Mouse (Mus musculus) embryonic facial prominence, embryonic 13.5 days (tissue): Measurements from ENCODE around the gene Sf3b1. TPM values are rescaled to one million over a fixed set of nuclear protein-coding genes. Genes with fewer than 3 reads are reported as not detected.

ENCODE experiments used
- ATAC-seq: fragments of 200-750 bp; cut with Nextera tagmentation; 2 replicates; pipeline ENCODE4 v1.8.0; 2017; ENCODE audit warnings: low read depth; ENCODE audit not compliant: insufficient number of reproducible peaks, insufficient read depth, low FRiP score, low TSS enrichment
- H3K27ac ChIP-seq: fragments of 300-500 bp; sonication (generic); 2 replicates; pipeline ENCODE4 v1.5.1; 2015; ENCODE audit warnings: moderate library complexity, mild to moderate bottlenecking, inconsistent platforms
- H3K27me3 ChIP-seq: fragments of 300-500 bp; sonication (generic); 2 replicates; pipeline ENCODE4 v1.6.1; 2015; ENCODE audit warnings: mild to moderate bottlenecking, inconsistent platforms
- H3K36me3 ChIP-seq: fragments of 300-500 bp; sonication (generic); 2 replicates; pipeline ENCODE4 v1.6.1; 2015; ENCODE audit warnings: mild to moderate bottlenecking, inconsistent platforms
- H3K4me1 ChIP-seq: fragments of 300-500 bp; sonication (generic); 2 replicates; pipeline ENCODE4 v1.6.1; 2015; ENCODE audit warnings: inconsistent platforms
- H3K4me2 ChIP-seq: fragments of 300-500 bp; sonication (generic); 2 replicates; pipeline ENCODE4 v1.6.1; 2015; ENCODE audit warnings: moderate library complexity, mild to moderate bottlenecking, inconsistent platforms
- H3K4me3 ChIP-seq: fragments of 300-500 bp; sonication (generic); 2 replicates; pipeline ENCODE4 v1.5.1; 2015; ENCODE audit warnings: mild to moderate bottlenecking, inconsistent platforms
- H3K9ac ChIP-seq: fragments of 300-500 bp; sonication (generic); 2 replicates; pipeline ENCODE4 v1.6.1; 2015; ENCODE audit warnings: mild to moderate bottlenecking, inconsistent platforms
- H3K9me3 ChIP-seq: fragments of 300-500 bp; sonication (generic); 2 replicates; pipeline ENCODE4 v1.6.1; 2016; ENCODE audit warnings: inconsistent platforms
- WGBS: fragments of 180-500 bp; shearing (Covaris S2); methylation state at CpG from one replicate; pipeline ENCODE4 v1.1.7; 2015; ENCODE audit warnings: mixed read lengths; 5-methylcytosine and 5-hydroxymethylcytosine counted together
- polyA plus RNA-seq: library from polyadenylated mRNA; unstranded; fragments of >200 nt; fragmentation: Nextera tagmentation; extraction: Ambion mirVana; gene quantifications from 2 replicates; pipeline ENCODE4 v1.2.1, GENCODE M21; 2015

Gene Sf3b1
- polyA plus RNA-seq, 1 experiment from 2014 or later: 339 TPM

- peak within 1 kb of the TSS; percentile 73 for H3K27ac ChIP-seq
- peak within 1 kb of the TSS; percentile 77 for H3K4me2 ChIP-seq
- peaks cover 5% of the 10 kb centered on the region; the same call in 1 of the 2 replicates for H3K9me3 ChIP-seq
- peaks cover 9% of the 10 kb centered on the region; the same call in 1 of the 2 replicates for H3K36me3 ChIP-seq
- peaks cover 13% of the 10 kb centered on the region for H3K4me1 ChIP-seq
- no peaks in the 10 kb centered on the region; the same call in 1 of the 2 replicates for H3K27me3 ChIP-seq
- peak within 1 kb of the TSS; percentile 82 for H3K9ac ChIP-seq
- under 1% methylated on average over 46 of the region's 46 CpGs for WGBS
- peak; percentile 100 for ATAC-seq
- H3K4me3 ChIP-seq: peak within 1 kb of the TSS; percentile 79
Measured at GRCm38 (mm10) chr1:55052355-55052953, 25.2 kb upstream of the Sf3b1 start, which contains the start of gene Coq10b. Coq10b (plus strand) TSS chr1:55052770.

- Histone ChIP-seq H3K27ac (no peak overlapping the region), H3K9me3 (no peaks in the 10 kb centered on the region), H3K4me2 (peak overlapping the region; percentile 77), H3K4me1 (peaks cover 13% of the 10 kb centered on the region), H3K36me3 (0 out of 2 replicates have a peak, but pooled peaks cover 5% of the 10 kb centered on the region), H3K4me3 (peak overlapping the region; percentile 79), H3K27me3 (no peaks in the 10 kb centered on the region; the same call in 1 of the 2 replicates), H3K9ac (no peak overlapping the region)
- no peak for ATAC-seq
- WGBS: 71% methylated on average over 3 of the region's 3 CpGs
Measured at GRCm38 (mm10) chr1:55051671-55052070, 24.4 kb upstream of the Sf3b1 start.

- WGBS: 61% methylated on average over 4 of the region's 4 CpGs
- Histone ChIP-seq H3K4me3 (no peak overlapping the region), H3K27ac (no peak overlapping the region), H3K4me2 (no peak overlapping the region), H3K36me3 (no peaks in the 10 kb centered on the region), H3K4me1 (peaks cover 13% of the 10 kb centered on the region), H3K27me3 (no peaks in the 10 kb centered on the region; the same call in 1 of the 2 replicates), H3K9ac (no peak overlapping the region), H3K9me3 (no peaks in the 10 kb centered on the region)
- no peak for ATAC-seq
Measured at GRCm38 (mm10) chr1:55048841-55049587, 21.7 kb upstream of the Sf3b1 start.

- Histone ChIP-seq H3K4me1 (no peaks in the 10 kb centered on the region), H3K4me3 (no peak overlapping the region), H3K9me3 (peaks cover 3% of the 10 kb centered on the region; the same call in 1 of the 2 replicates), H3K9ac (no peak overlapping the region), H3K27me3 (no peaks in the 10 kb centered on the region), H3K4me2 (no peak overlapping the region), H3K27ac (no peak overlapping the region), H3K36me3 (no peaks in the 10 kb centered on the region)
- WGBS: 85% methylated on average over 3 of the region's 3 CpGs
- ATAC-seq: no peak
Measured at GRCm38 (mm10) chr1:55043164-55043563, 15.9 kb upstream of the Sf3b1 start.

- ATAC-seq: no peak
- 50% methylated on average over 1 of the region's 1 CpGs for WGBS
Measured at GRCm38 (mm10) chr1:55042246-55042645, 15.0 kb upstream of the Sf3b1 start.

GRCm38 (mm10) chr1:55041691-55042090 is 14.4 kb upstream of the Sf3b1 start:
- Histone ChIP-seq H3K36me3 (no peaks in the 10 kb centered on the region), H3K4me1 (no peaks in the 10 kb centered on the region), H3K27ac (no peak overlapping the region), H3K9ac (no peak overlapping the region), H3K4me2 (no peak overlapping the region), H3K9me3 (peaks cover 3% of the 10 kb centered on the region; the same call in 1 of the 2 replicates), H3K4me3 (no peak overlapping the region), H3K27me3 (no peaks in the 10 kb centered on the region)
- ATAC-seq: no peak
- WGBS: 90% methylated on average over 4 of the region's 4 CpGs

More at GRCm38 (mm10) chr1:55042246-55042645, 15.0 kb upstream of the Sf3b1 start:
- no peak overlapping the region for H3K27ac ChIP-seq
- H3K36me3 ChIP-seq: no peaks in the 10 kb centered on the region
- H3K9me3 ChIP-seq: peaks cover 3% of the 10 kb centered on the region; the same call in 1 of the 2 replicates
- no peaks in the 10 kb centered on the region for H3K4me1 ChIP-seq
- H3K4me2 ChIP-seq: no peak overlapping the region
- H3K9ac ChIP-seq: no peak overlapping the region
- H3K4me3 ChIP-seq: no peak overlapping the region
- H3K27me3 ChIP-seq: no peaks in the 10 kb centered on the region

- 80% methylated on average over 1 of the region's 1 CpGs for WGBS
- Histone ChIP-seq H3K4me1 (no peaks in the 10 kb centered on the region), H3K36me3 (no peaks in the 10 kb centered on the region), H3K4me3 (no peak overlapping the region), H3K27me3 (no peaks in the 10 kb centered on the region), H3K9ac (no peak overlapping the region), H3K4me2 (no peak overlapping the region), H3K27ac (no peak overlapping the region), H3K9me3 (peaks cover 3% of the 10 kb centered on the region; the same call in 1 of the 2 replicates)
- no peak for ATAC-seq
Measured at GRCm38 (mm10) chr1:55039944-55040343, 12.7 kb upstream of the Sf3b1 start.

DNA sequence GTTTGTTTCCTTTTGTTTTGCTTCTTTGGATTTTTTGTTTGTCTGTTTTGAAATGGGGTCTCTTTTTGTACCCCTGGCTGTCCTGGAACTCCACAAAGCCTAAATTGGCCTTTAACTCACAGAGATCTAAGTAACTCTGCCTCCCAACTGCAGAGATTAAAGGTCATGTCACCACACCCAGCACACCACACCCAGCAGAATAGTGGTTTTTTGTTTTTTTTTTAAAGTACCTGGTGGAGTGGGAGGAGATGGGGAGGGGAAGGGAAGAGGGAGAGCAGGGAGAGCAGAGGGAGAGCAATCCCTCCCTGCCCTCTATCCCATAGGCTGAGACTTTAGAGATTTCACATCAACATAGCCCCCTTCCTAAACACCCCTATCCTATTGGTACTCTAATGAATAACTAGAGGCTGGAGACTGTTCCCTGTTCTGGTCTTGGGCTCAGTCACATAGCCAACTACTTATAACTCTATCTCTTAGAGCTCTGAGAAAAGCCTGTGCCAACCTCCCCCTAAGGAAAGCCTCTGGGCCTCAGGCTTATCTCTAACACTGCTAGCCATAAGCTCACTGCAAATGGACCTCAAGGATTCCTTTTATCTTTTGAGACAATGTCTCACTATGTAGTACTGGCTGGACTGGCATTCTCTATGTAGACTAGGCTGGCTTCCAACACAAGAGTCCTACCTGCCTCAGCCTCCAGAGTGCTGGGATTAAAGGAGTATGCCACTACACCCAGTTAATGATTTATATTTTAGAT is 3.9 kb upstream of the Sf3b1 start:
- H3K36me3 ChIP-seq: no peaks in the 10 kb centered on the region
- no peaks in the 10 kb centered on the region for H3K4me1 ChIP-seq
- no peaks in the 10 kb centered on the region for H3K27me3 ChIP-seq
- no peaks in the 10 kb centered on the region for H3K9me3 ChIP-seq
- no peak overlapping the region for H3K9ac ChIP-seq
- H3K27ac ChIP-seq: no peak overlapping the region
- H3K4me3 ChIP-seq: no peak overlapping the region
- ATAC-seq: no peak
- no peak overlapping the region for H3K4me2 ChIP-seq

DNA sequence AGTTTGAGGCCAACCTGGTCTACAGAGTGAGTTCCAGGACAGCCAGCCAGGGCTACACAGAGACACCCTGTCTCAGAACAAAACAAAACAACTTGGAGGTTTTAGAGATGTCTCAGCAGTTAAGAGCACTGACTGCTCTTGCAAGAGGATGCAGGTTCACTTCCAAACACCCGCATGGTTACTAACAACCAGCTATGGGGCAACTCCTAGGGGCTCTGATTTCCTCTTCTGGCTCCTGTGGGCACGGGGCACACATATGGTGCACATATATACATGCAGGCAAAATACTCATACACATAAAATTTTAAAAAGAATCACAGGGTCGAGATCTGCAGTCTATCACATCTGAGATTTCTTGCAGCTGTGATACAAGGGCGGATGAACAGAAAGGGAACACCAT is 2.2 kb upstream of the Sf3b1 start:
- no peak for ATAC-seq
- no peaks in the 10 kb centered on the region for H3K36me3 ChIP-seq
- 66% methylated on average over 4 of the region's 4 CpGs for WGBS

GRCm38 (mm10) chr1:55028512-55029249 is 1.4 kb upstream of the Sf3b1 start:
- Histone ChIP-seq H3K36me3 (no peaks in the 10 kb centered on the region), H3K9ac (no peak overlapping the region), H3K27me3 (no peaks in the 10 kb centered on the region), H3K4me1 (peaks cover 6% of the 10 kb centered on the region), H3K4me3 (no peak overlapping the region), H3K9me3 (no peaks in the 10 kb centered on the region), H3K27ac (no peak overlapping the region), H3K4me2 (no peak overlapping the region)
- 84% methylated on average over 11 of the region's 11 CpGs for WGBS
- ATAC-seq: no peak

More for the DNA sequence above, 2.2 kb upstream of the Sf3b1 start:
- Histone ChIP-seq H3K27me3 (no peaks in the 10 kb centered on the region), H3K9ac (no peak overlapping the region), H3K4me2 (no peak overlapping the region), H3K27ac (no peak overlapping the region), H3K9me3 (no peaks in the 10 kb centered on the region), H3K4me1 (peaks cover 6% of the 10 kb centered on the region), H3K4me3 (no peak overlapping the region)

- H3K27me3 ChIP-seq: no peaks in the 10 kb centered on the region
- H3K9ac ChIP-seq: no peak overlapping the region
- ATAC-seq: no peak
- no peaks in the 10 kb centered on the region for H3K9me3 ChIP-seq
- H3K27ac ChIP-seq: no peak overlapping the region
- H3K36me3 ChIP-seq: no peaks in the 10 kb centered on the region
- WGBS: 74% methylated on average over 1 of the region's 1 CpGs
- peak overlapping the region; percentile 60 for H3K4me2 ChIP-seq
- H3K4me3 ChIP-seq: peak overlapping the region; percentile 95
- H3K4me1 ChIP-seq: peaks cover 6% of the 10 kb centered on the region
Measured at GRCm38 (mm10) chr1:55027966-55028365, 685 bp upstream of the Sf3b1 start.
